Mouse (Mus musculus) MEL (cell line): ENCODE measurements around the gene Metrnl. TPM values are rescaled to one million over a fixed set of nuclear protein-coding genes. Genes with fewer than 3 reads are reported as not detected.

Experiments used
- DNase-seq: peaks from one replicate; pipeline ENCODE4 v3.0.0; 2011; ENCODE audit warnings: low read depth, low spot score
- H3K27ac ChIP-seq: 2 replicates; pipeline ENCODE4 v1.5.1; 2012; ENCODE audit warnings: low read depth, mild to moderate bottlenecking, control low read depth, low read length, moderate library complexity; ENCODE audit not compliant: control insufficient read depth
- H3K27me3 ChIP-seq, 2 experiments: fragments of 150-350 bp in 1 of 2; sonication (generic) in 1 of 2; 2 replicates each; pipeline ENCODE4 v1.6.1; 2012; ENCODE audit warnings: low read length in 2 of 2, mild to moderate bottlenecking in 2 of 2, improper control_type of control experiment in 1 of 2, moderate library complexity in 1 of 2; ENCODE audit not compliant: insufficient read depth in 2 of 2, control insufficient read depth in 1 of 2
- H3K36me3 ChIP-seq, 2 experiments: 2 replicates each; pipeline ENCODE4 v1.6.1; 2012 to 2014; ENCODE audit warnings: low read length in 2 of 2, improper control_type of control experiment in 1 of 2, inconsistent platforms in 1 of 2, mild to moderate bottlenecking in 1 of 2; ENCODE audit not compliant: insufficient read depth in 2 of 2, control insufficient read depth in 1 of 2
- H3K4me1 ChIP-seq, 2 experiments: fragments of 150-350 bp in 1 of 2; sonication (generic) in 1 of 2; 2 replicates each; pipeline ENCODE4 v1.6.1; 2012; ENCODE audit warnings: low read length in 2 of 2, improper control_type of control experiment in 1 of 2, mild to moderate bottlenecking in 1 of 2; ENCODE audit not compliant: insufficient read depth in 2 of 2, control insufficient read depth in 1 of 2
- H3K4me3 ChIP-seq, 2 experiments: fragments of 150-350 bp in 1 of 2; sonication (generic) in 1 of 2; 2 replicates each; pipeline ENCODE4 v1.5.1; 2012; ENCODE audit warnings: low read depth in 2 of 2, low read length in 2 of 2, mild to moderate bottlenecking in 2 of 2, moderate library complexity in 2 of 2, control low read depth in 1 of 2, improper control_type of control experiment in 1 of 2; ENCODE audit not compliant: control insufficient read depth in 1 of 2, insufficient read depth in 1 of 2
- H3K79me2 ChIP-seq: 2 replicates; pipeline ENCODE4 v1.6.1; 2012; ENCODE audit warnings: mild to moderate bottlenecking, low read length, moderate library complexity; ENCODE audit not compliant: control insufficient read depth, poor library complexity, insufficient read depth
- H3K9ac ChIP-seq: 2 replicates; pipeline ENCODE4 v1.6.1; 2012; ENCODE audit warnings: low read depth, mild to moderate bottlenecking, control low read depth, low read length, moderate library complexity; ENCODE audit not compliant: control insufficient read depth, poor library complexity, severe bottlenecking
- H3K9me3 ChIP-seq: fragments of 150-350 bp; sonication (generic); replicated peaks from 2 replicates; pipeline ENCODE4 v1.6.1; 2012; ENCODE audit warnings: mild to moderate bottlenecking, low read length, improper control_type of control experiment, moderate library complexity; ENCODE audit not compliant: insufficient read depth
- BHLHE40 ChIP-seq: IDR thresholded peaks from 2 replicates; pipeline ENCODE4 v1.6.1; 2012; ENCODE audit warnings: low read depth, mild to moderate bottlenecking, inconsistent platforms, low read length, improper control_type of control experiment, borderline replicate concordance
- CTCF ChIP-seq, 3 experiments: IDR thresholded peaks in 2 of 3; conservative IDR thresholded peaks in 1 of 3; 2 replicates each; pipeline ENCODE4 v1.5.1; 2011 to 2012; ENCODE audit warnings: low read length in 3 of 3, low read depth in 2 of 3, mild to moderate bottlenecking in 2 of 3, improper control_type of control experiment in 1 of 3, inconsistent platforms in 1 of 3, mixed read lengths in 1 of 3, moderate library complexity in 1 of 3; ENCODE audit not compliant: control insufficient read depth in 1 of 3, insufficient read depth in 1 of 3, poor library complexity in 1 of 3, severe bottlenecking in 1 of 3
- E2F4 ChIP-seq: IDR thresholded peaks from 2 replicates; pipeline ENCODE4 v1.6.1; 2011; ENCODE audit warnings: low read depth, low read length, improper control_type of control experiment, borderline replicate concordance
- ELF1 ChIP-seq: IDR thresholded peaks from 2 replicates; pipeline ENCODE4 v1.6.1; 2014; ENCODE audit warnings: low read depth, mild to moderate bottlenecking, inconsistent platforms, low read length, improper control_type of control experiment, moderate library complexity
- EP300 ChIP-seq, 2 experiments: IDR thresholded peaks; 2 replicates each; pipeline ENCODE4 v1.6.1; 2011; ENCODE audit warnings: improper control_type of control experiment in 2 of 2, low read length in 2 of 2, low read depth in 1 of 2, mild to moderate bottlenecking in 1 of 2
- ETS1 ChIP-seq: IDR thresholded peaks from 2 replicates; pipeline ENCODE4 v1.6.1; 2012; ENCODE audit warnings: low read depth, mild to moderate bottlenecking, inconsistent platforms, low read length, improper control_type of control experiment, moderate library complexity
- GABPA ChIP-seq: IDR thresholded peaks from 2 replicates; pipeline ENCODE4 v1.6.1; 2012; ENCODE audit warnings: low read depth, mild to moderate bottlenecking, inconsistent platforms, low read length, improper control_type of control experiment, moderate library complexity
- GATA1 ChIP-seq: IDR thresholded peaks from 2 replicates; pipeline ENCODE4 v1.6.1; 2011; ENCODE audit warnings: low read depth, low read length, improper control_type of control experiment
- HCFC1 ChIP-seq: IDR thresholded peaks from 2 replicates; pipeline ENCODE4 v1.6.1; 2012; ENCODE audit warnings: low read depth, mild to moderate bottlenecking, inconsistent platforms, low read length, improper control_type of control experiment, moderate library complexity
- JUND ChIP-seq: IDR thresholded peaks from 2 replicates; pipeline ENCODE4 v1.6.1; 2011; ENCODE audit warnings: low read depth, mild to moderate bottlenecking, improper control_type of control experiment, low read length
- MAFK ChIP-seq: IDR thresholded peaks from 2 replicates; pipeline ENCODE4 v1.6.1; 2011; ENCODE audit warnings: low read depth, mild to moderate bottlenecking, low read length, improper control_type of control experiment, borderline replicate concordance
- MAX ChIP-seq: IDR thresholded peaks from 2 replicates; pipeline ENCODE4 v1.6.1; 2011; ENCODE audit warnings: low read length, improper control_type of control experiment
- MEF2A ChIP-seq: IDR thresholded peaks from 2 replicates; pipeline ENCODE4 v1.6.1; 2014; ENCODE audit warnings: low read depth, mild to moderate bottlenecking, inconsistent platforms, low read length, improper control_type of control experiment; ENCODE audit not compliant: poor library complexity, insufficient replicate concordance, severe bottlenecking; ENCODE audit errors: extremely low read depth
- MYB ChIP-seq: IDR thresholded peaks from 2 replicates; pipeline ENCODE4 v1.6.1; 2011; ENCODE audit warnings: mild to moderate bottlenecking, low read depth, low read length, improper control_type of control experiment
- NELFE ChIP-seq: IDR thresholded peaks from 2 replicates; pipeline ENCODE4 v1.6.1; 2011; ENCODE audit warnings: low read depth, low read length, improper control_type of control experiment
- NRF1 ChIP-seq: IDR thresholded peaks from 2 replicates; pipeline ENCODE4 v1.6.1; 2014; ENCODE audit warnings: low read depth, mild to moderate bottlenecking, inconsistent platforms, low read length, improper control_type of control experiment, moderate library complexity; ENCODE audit not compliant: poor library complexity, insufficient read depth, severe bottlenecking
- POLR2A ChIP-seq, 2 experiments: IDR thresholded peaks; 2 replicates each; pipeline ENCODE4 v1.6.1; 2011 to 2012; ENCODE audit warnings: low read length in 2 of 2, mild to moderate bottlenecking in 2 of 2, control low read depth in 1 of 2, improper control_type of control experiment in 1 of 2, low read depth in 1 of 2, moderate library complexity in 1 of 2; ENCODE audit not compliant: control insufficient read depth in 1 of 2, insufficient read depth in 1 of 2, poor library complexity in 1 of 2
- POLR2AphosphoS5 ChIP-seq: IDR thresholded peaks from 2 replicates; pipeline ENCODE4 v1.6.1; 2012; ENCODE audit warnings: low read depth, borderline replicate concordance, mild to moderate bottlenecking, inconsistent platforms, low read length, moderate library complexity, mixed read lengths
- RCOR1 ChIP-seq: IDR thresholded peaks from 2 replicates; pipeline ENCODE4 v1.6.1; 2012; ENCODE audit warnings: low read depth, mild to moderate bottlenecking, inconsistent platforms, low read length, improper control_type of control experiment
- SIN3A ChIP-seq: IDR thresholded peaks from 2 replicates; pipeline ENCODE4 v1.6.1; 2012; ENCODE audit warnings: low read length, improper control_type of control experiment, inconsistent platforms
- SMC3 ChIP-seq: IDR thresholded peaks from 2 replicates; pipeline ENCODE4 v1.6.1; 2011; ENCODE audit warnings: low read depth, low read length, improper control_type of control experiment
- TBP ChIP-seq: IDR thresholded peaks from 2 replicates; pipeline ENCODE4 v1.8.0; 2011; ENCODE audit warnings: low read depth, low read length, improper control_type of control experiment
- TCF12 ChIP-seq: IDR thresholded peaks from 2 replicates; pipeline ENCODE4 v1.6.1; 2014; ENCODE audit warnings: low read depth, mild to moderate bottlenecking, inconsistent platforms, low read length, improper control_type of control experiment, moderate library complexity
- USF1 ChIP-seq: IDR thresholded peaks from 2 replicates; pipeline ENCODE4 v1.6.1; 2014; ENCODE audit warnings: low read depth, mild to moderate bottlenecking, inconsistent platforms, low read length, improper control_type of control experiment, moderate library complexity
- USF2 ChIP-seq, 2 experiments: IDR thresholded peaks; 2 replicates each; pipeline ENCODE4 v1.6.1; 2011 to 2012; ENCODE audit warnings: improper control_type of control experiment in 2 of 2, low read length in 2 of 2, borderline replicate concordance in 1 of 2, inconsistent platforms in 1 of 2, low read depth in 1 of 2, mild to moderate bottlenecking in 1 of 2; ENCODE audit not compliant: insufficient read depth in 1 of 2
- ZC3H11A ChIP-seq: IDR thresholded peaks from 2 replicates; pipeline ENCODE4 v1.6.1; 2012; ENCODE audit warnings: low read depth, mild to moderate bottlenecking, inconsistent platforms, low read length, improper control_type of control experiment
- ZKSCAN1 ChIP-seq: IDR thresholded peaks from 2 replicates; pipeline ENCODE4 v1.6.1; 2012; ENCODE audit warnings: low read depth, mild to moderate bottlenecking, inconsistent platforms, low read length, improper control_type of control experiment, moderate library complexity
- ZMIZ1 ChIP-seq: IDR thresholded peaks from 2 replicates; pipeline ENCODE4 v1.6.1; 2012; ENCODE audit warnings: low read depth, mild to moderate bottlenecking, inconsistent platforms, low read length, improper control_type of control experiment, moderate library complexity
- ZNF384 ChIP-seq: IDR thresholded peaks from 2 replicates; pipeline ENCODE4 v1.6.1; 2012; ENCODE audit warnings: low read depth, mild to moderate bottlenecking, inconsistent platforms, low read length, improper control_type of control experiment
- polyA plus RNA-seq, 2 experiments: library from polyadenylated mRNA; stranded (reverse) in 1 of 2; unstranded in 1 of 2; fragments of >175 nt in 1 of 2; fragments of >200 nt in 1 of 2; gene quantifications; 2 replicates each; pipeline versions ENCODE4 v1.2.1 to v1.2.4; 2012; ENCODE audit warnings: low replicate concordance in 2 of 2, low read depth in 1 of 2; ENCODE audit not compliant: insufficient read length in 2 of 2, insufficient read depth in 1 of 2, missing spikeins in 1 of 2
- total RNA-seq: library from RNA; depleted of rRNA; stranded (reverse); fragments of 300-350 nt; gene quantifications from 2 replicates; pipeline ENCODE4 v1.2.3, GENCODE M21; 2012

The Metrnl gene
- total and polyA plus RNA-seq, 3 experiments = 2.7 to 2.9 TPM; not detected in 1

DNA sequence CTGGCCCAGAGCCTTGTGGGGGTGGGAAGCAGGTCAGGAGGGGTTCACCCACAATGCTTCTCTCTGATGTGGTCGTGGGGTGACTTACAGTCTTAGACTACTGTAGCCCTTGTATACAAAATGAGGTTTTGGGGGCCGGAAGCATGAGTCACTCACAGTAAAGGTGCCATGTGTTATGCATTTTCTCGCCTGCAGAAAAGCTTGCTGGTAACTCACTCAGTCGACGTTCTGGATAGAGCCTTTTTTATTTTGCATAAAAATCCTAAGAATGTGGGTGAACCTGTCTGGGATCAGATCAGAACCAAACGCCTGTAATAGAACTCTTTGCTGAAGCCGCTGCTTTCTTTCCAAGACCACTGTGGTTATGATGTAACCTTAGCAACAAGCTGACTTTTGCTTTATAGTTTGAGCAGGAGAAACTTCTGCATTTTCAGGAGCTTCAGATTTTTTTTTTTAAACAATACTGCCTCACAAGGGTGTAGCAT, 5.2 kb downstream of the Metrnl start:
- H3K36me3 ChIP-seq = peaks cover 0 to 21% of the 10 kb centered on the region in 2 experiments; a peak in 2 of 4 replicates
- no peak overlapping the region for H3K4me3 ChIP-seq
- TF ChIP-seq CTCF (IDR thresholded peaks at IDR 0.05 in 2 of 3, conservative IDR thresholded peaks at IDR 0.05 in 1 of 3; ENCODE audit: control insufficient read depth in 1 of 3, insufficient read depth in 1 of 3, low read depth in 2 of 3, low read length in 3 of 3, poor library complexity in 1 of 3, severe bottlenecking in 1 of 3) = no peak
- TF ChIP-seq MAX = peak; percentile 84
- TF ChIP-seq SIN3A = 0 out of 2 replicates have a peak, but pooled peaks have one; percentile 51
- TF ChIP-seq ZNF384 = peak; percentile 90
- TF ChIP-seq JUND = peak; percentile 79; the same call in 1 of the 2 replicates
- no peak for TF ChIP-seq NRF1
- peak; percentile 63 for TF ChIP-seq ETS1
- TF ChIP-seq, all 39 proteins: peak for 5
- peaks cover 15 to 40% of the 10 kb centered on the region in 2 experiments for H3K4me1 ChIP-seq
- H3K9me3 ChIP-seq = no peaks in the 10 kb centered on the region
- peak overlapping the region; percentile 48 for H3K27ac ChIP-seq
- H3K79me2 ChIP-seq = no peaks in the 10 kb centered on the region
- H3K27me3 ChIP-seq = no peaks in the 10 kb centered on the region
- peak; percentile 81 for DNase-seq
- H3K9ac ChIP-seq = peak overlapping the region; percentile 20; the same call in 1 of the 2 replicates

DNA sequence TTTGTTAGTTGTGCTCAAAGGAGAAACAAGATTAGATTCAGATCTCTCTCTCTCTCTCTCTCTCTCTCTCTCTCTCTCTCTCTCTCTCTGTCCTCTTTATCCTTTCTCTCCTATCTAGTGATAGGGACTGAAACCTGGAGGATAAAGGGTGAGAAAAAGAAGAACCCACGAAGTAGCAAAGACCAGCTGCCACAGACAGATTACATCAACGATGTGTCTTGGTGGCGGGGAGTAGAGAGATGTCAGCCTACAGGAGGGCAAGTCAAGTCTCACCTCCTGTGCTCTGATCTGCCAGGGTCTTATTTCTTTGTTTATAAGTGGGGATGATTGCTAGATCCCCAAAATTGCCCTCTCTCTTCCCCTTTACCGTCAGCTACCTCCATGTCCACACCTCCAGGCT, 7.9 kb downstream of the Metrnl start:
- peaks cover 0 to 39% of the 10 kb centered on the region in 2 experiments; a peak in 2 of 4 replicates for H3K36me3 ChIP-seq
- no peaks in the 10 kb centered on the region for H3K9me3 ChIP-seq
- H3K4me3 ChIP-seq = no peak overlapping the region
- H3K9ac ChIP-seq = no peak overlapping the region
- H3K27ac ChIP-seq = no peak overlapping the region
- H3K4me1 ChIP-seq = peaks cover 31 to 50% of the 10 kb centered on the region in 2 experiments
- H3K27me3 ChIP-seq = no peaks in the 10 kb centered on the region
- DNase-seq = peak; percentile 50
- H3K79me2 ChIP-seq = no peaks in the 10 kb centered on the region
- TF ChIP-seq ELF1 (no peak), BHLHE40 (no peak), ETS1 (peak; percentile 66), NRF1 (no peak), NELFE (no peak), POLR2AphosphoS5 (no peak), EP300 (IDR thresholded peaks at IDR 0.05; ENCODE audit: low read depth in 1 of 2, low read length in 2 of 2) (peak; percentile 58 to 64), TCF12 (peak; percentile 57; the same call in 1 of the 2 replicates), HCFC1 (no peak), POLR2A (IDR thresholded peaks at IDR 0.05; ENCODE audit: control insufficient read depth in 1 of 2, insufficient read depth in 1 of 2, low read depth in 1 of 2, low read length in 2 of 2, poor library complexity in 1 of 2) (no peak), MYB (0 out of 2 replicates have a peak, but pooled peaks have one; percentile 15), USF1 (no peak), GABPA (no peak), MAX (no peak), MEF2A (no peak), SMC3 (no peak), RCOR1 (peak; percentile 39; the same call in 1 of the 2 replicates), MAFK (no peak), GATA1 (peak; percentile 50), JUND (no peak), ZC3H11A (no peak), ZKSCAN1 (no peak), ZNF384 (no peak), ZMIZ1 (no peak), TBP (no peak), E2F4 (no peak), USF2 (IDR thresholded peaks at IDR 0.05; ENCODE audit: borderline replicate concordance in 1 of 2, insufficient read depth in 1 of 2, low read depth in 1 of 2, low read length in 2 of 2) (no peak)
